Mouse (Mus musculus) CH12.LX (cell line): Measurements from ENCODE around the gene Pacs2.

ENCODE experiments used
- CHD2 ChIP-seq: IDR thresholded peaks from 2 replicates; pipeline ENCODE4 v1.6.1; 2011; ENCODE audit warnings: low read length, improper control_type of control experiment
- CTCF ChIP-seq, 2 experiments: IDR thresholded peaks in 1 of 2; conservative IDR thresholded peaks in 1 of 2; 2 replicates each; pipeline ENCODE4 v1.5.1; 2011 to 2012; ENCODE audit warnings: low read depth in 2 of 2, low read length in 2 of 2, improper control_type of control experiment in 1 of 2, inconsistent platforms in 1 of 2, mild to moderate bottlenecking in 1 of 2, moderate library complexity in 1 of 2
- E2F4 ChIP-seq: IDR thresholded peaks from 2 replicates; pipeline ENCODE4 v1.6.1; 2011; ENCODE audit warnings: low read depth, low read length, improper control_type of control experiment; ENCODE audit not compliant: insufficient replicate concordance
- MAZ ChIP-seq: IDR thresholded peaks from 2 replicates; pipeline ENCODE4 v1.6.1; 2012; ENCODE audit warnings: low read depth, mild to moderate bottlenecking, inconsistent platforms, low read length, improper control_type of control experiment, moderate library complexity
- NELFE ChIP-seq: IDR thresholded peaks from 2 replicates; pipeline ENCODE4 v1.6.1; 2011; ENCODE audit warnings: low read depth, low read length, improper control_type of control experiment
- POLR2A ChIP-seq: IDR thresholded peaks from 2 replicates; pipeline ENCODE4 v1.6.1; 2011; ENCODE audit warnings: low read depth, mild to moderate bottlenecking, improper control_type of control experiment, low read length
- SIN3A ChIP-seq: IDR thresholded peaks from 2 replicates; pipeline ENCODE4 v1.6.1; 2012; ENCODE audit warnings: low read length, improper control_type of control experiment, inconsistent platforms
- TCF12 ChIP-seq: IDR thresholded peaks from 2 replicates; pipeline ENCODE4 v1.6.1; 2014; ENCODE audit warnings: low read depth, mild to moderate bottlenecking, inconsistent platforms, low read length, improper control_type of control experiment
- ZC3H11A ChIP-seq: IDR thresholded peaks from 2 replicates; pipeline ENCODE4 v1.6.1; 2012; ENCODE audit warnings: low read depth, mild to moderate bottlenecking, inconsistent platforms, low read length, improper control_type of control experiment
- ZMIZ1 ChIP-seq: IDR thresholded peaks from 2 replicates; pipeline ENCODE4 v1.6.1; 2012; ENCODE audit warnings: low read depth, mild to moderate bottlenecking, inconsistent platforms, low read length, improper control_type of control experiment

DNA sequence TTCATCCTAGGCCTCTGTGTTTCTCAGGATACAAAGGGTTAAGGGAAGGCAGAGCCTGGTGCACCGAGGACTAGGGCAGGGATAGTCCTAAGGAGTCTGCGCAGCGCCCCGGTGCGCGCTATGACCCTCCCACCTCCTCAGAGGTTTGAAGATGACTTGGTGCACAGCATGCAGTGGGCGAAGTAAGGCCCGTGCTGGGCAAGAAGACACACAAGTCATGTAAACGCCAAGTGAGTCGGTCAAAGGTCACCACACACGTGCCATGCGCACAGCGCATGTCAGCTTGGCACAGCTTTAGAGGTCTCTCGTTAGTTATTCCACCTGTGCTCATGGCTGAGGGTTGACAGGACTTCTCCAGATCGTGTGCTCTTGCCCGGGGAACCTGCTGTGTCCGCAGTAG, 75.7 kb downstream of the Pacs2 start:
- TF ChIP-seq TCF12 (no peak), ZMIZ1 (no peak), ZC3H11A (no peak), CHD2 (no peak), SIN3A (no peak), POLR2A (no peak), MAZ (no peak), CTCF (conservative IDR thresholded peaks at IDR 0.05 in 1 of 2, IDR thresholded peaks at IDR 0.05 in 1 of 2; ENCODE audit: low read depth in 2 of 2, low read length in 2 of 2) (no peak), E2F4 (no peak), NELFE (no peak)
